Mouse (Mus musculus): Measurements from ENCODE around the gene Ddx27.

The Ddx27 gene

DNA sequence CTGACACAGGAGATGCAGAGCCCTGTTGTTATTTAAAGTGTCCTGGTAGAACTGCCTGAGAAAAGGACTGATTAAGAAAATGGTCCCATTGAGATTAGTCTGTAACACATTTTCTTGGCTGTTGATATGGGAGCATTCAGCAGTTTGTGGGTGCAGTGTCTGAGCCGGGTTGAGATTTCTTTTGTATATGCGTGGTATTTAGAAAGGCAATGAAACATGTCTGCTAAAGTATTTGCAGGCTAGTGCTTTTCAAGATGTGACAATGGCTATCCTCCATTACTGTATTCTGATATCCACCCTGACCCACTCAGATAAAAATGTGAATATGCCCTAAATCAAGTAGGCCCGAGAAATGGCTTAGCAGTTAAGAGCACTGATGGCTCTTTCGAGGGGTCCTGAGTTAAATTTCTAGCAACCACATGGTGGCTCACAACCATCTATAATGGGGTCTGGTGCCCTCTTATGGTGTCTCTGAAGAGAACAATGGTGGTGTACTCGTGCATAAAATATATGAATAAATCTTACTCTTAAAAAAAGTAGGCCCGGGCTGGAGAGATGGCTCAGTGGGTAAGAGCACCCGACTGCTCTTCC is 49.0 kb downstream of the Ddx27 start:
- DNase-seq: no peak

DNA sequence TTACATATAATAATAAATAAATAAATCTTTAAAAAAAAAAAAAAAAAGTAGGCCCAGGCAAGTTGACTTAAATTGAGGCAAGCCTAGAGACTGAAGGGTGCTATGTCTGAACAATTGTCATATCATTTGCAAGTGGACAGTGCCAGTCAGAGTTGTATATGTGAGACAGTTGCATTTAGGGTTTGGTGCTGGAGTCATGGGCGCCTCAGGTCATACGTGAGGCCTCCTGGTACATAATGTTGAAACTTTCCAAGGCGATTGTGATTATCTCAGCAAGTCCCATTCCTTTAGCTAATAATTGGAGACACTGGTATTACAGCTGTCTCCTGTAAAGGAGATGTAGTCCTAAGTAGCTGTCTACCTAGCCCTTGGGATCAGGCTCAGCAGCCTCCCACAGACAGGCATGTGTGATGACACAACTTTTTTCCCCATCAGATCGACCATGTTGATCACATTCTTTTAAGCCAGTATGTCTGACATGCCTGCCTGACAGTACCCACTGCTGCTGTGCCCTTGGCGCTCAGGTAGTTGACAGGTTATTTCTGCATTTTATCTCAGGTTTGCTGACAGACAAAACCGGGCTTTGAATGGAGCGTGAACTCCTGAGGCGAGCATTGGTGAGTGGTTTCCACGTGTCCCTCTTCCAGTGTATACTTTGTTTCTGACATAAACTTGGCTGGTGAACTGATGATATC is 49.8 kb downstream of the Ddx27 start:
- no peak for DNase-seq

DNA sequence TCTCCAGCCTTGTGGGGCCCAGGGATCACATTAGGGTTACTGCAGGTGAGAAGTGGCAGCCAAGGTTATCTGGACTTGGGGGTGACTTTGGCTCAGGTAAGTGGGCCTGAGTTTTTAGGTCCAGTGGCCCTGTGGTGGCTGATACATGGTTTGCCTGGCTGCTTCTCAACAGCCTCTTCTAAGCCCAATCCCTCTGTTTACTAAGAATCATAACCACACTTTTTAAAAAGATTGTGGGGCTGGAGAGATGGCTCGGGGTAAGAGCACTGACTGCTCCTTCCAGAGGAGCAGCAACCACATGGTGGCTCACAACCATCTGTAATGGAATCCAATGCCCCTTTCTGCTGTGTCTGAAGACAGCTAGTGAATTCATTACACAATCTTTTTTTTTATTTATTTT is 51.0 kb downstream of the Ddx27 start:
- DNase-seq: no peak

DNA sequence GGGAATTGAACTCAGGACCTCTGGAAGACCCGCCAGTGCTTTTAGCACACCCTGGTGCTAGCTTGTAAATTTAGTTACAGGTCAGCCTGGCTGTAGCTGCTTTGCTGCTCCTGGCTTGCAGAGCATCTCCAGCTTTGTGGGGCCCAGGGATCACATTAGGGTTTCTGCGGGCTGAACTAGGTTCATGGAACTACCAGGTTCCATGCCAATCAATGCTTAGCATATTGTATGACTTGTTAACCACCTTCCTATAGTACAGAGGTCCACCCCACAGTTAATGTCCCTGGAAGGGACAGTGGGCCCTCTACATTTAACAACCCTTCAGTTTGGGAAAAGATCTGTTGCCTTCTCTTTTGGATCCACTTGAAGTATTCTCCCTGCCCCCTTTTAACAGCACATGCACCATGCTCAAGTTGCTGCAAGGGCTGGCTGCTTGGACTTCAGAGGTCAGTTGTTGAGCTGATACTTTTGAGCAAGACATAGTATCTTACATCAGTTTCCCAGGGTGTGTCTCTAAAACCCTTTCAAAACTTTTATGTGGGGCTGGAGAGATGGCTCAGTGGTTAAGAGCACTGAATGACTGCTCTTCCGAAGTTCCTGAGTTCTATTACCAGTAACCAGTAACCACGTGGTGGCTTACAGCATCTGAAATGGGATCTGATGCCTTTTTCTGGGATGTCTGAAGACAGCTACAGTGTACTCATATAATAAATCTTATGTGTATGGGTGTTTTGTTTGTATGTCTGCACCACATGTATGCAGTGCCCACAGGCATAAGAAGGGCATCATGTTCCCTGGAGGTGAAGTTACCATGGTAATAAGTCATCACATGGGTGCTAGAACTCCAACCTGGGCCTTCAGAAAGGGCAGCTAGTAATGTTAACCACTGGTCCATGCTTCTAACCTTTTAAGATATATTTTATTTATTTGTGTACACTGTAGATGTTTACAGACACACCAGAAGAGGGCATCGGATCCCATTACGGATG is 51.8 kb downstream of the Ddx27 start:
- no peak for DNase-seq

DNA sequence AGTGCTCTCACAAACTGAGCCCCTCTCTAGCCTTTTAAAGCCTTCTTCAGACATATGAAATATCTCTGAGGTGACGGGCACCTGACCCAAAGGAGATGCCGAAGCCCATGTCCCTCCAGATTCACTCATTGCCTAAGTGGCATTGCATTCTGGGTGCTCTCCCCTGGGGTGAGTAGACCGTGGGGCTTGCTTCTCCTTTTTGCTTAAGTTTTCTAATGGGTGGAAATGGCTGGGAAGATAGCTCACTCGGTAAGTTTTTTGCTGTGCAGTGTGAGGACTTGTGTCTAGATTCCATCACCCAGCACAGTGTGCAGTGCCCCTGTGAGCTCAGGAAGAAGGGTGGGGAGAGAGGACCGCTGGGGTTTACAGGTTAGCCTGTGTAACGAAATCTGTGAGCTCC is 52.6 kb downstream of the Ddx27 start:
- DNase-seq: no peak

DNA sequence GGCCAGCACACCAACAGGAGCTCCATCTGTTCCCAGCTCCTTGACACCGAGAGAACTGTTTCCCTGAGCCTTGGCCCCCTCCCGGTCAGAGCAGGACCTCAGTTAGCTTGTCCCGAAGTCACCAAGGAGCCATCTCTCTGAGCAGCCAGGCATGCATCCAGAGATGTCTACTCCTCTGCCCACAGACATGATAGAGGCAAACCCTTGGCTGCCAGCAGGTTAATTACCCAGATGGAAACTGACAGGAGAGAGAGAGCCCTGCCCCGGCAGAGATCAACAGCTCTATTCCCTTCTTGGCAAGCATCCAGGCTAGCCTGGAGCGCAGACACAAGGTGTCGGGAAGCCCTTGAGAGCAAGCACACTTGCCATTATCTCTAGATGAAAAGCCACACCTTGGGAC is 55.3 kb downstream of the Ddx27 start:
- DNase-seq: peak; percentile 76 to 80

DNA sequence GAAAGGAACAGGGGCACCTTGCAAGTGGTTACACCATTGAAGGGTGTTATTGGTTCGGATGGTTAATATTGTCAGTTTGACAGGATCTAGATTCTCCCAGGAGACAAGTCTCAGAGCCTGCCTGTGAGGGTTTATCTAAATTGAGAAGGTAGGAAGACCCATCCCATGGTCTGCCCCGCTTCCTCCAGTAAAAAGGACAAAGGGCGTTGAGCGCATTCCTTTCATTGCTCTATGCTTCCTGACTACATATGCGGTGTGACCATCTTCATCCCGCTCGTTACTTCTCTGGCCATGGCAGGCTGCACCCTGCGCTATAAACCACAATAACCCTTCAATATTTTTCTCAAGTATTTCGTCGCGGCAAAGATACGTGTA is 56.3 kb downstream of the Ddx27 start:
- DNase-seq: no peak

DNA sequence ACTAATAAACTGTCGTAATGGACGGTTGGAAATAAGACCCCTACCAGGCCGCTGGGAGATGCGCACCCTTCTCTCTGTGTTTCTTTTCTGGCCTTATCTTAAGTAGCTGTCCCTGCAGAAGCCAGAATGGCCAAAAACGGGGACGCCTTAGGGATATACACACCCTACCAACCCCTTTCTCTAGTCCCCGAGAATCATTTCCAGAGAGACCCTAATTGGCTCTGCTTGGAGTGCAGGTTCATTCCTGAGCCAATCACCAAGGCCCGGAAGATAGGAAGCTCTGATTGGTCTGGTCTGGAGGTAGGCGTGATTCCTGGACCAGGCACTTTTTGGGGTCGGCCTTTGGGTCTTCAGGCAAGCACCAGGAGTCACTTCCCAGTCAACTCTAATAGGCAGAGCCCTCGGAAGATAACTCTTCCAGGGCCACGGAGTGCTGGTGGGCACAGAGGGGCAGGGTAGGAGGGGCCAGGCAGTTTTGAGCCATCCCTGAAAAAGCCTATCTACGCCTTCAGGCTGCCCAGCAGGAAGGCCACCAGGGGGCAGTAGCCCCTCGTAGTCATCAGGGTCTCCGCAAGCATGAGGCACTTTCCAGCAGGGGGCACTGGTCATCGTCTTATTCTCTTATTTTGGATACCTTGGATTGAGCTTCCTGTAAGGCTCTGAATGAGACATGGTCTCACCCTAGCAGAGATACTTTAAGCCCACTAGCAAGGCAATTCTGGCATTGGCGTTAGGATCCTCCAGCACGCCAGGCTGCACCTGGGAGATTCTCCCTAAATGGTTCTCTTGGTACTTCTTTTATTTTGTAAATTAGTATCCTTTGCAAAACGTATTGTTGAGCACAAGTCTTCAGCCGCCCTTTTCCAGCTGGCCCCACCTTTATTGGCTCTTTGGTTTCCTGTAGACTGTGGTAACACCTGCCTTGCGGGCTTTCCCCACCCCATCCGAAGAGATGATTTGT is 56.9 kb downstream of the Ddx27 start:
- peak; percentile 91 to 94 for DNase-seq

DNA sequence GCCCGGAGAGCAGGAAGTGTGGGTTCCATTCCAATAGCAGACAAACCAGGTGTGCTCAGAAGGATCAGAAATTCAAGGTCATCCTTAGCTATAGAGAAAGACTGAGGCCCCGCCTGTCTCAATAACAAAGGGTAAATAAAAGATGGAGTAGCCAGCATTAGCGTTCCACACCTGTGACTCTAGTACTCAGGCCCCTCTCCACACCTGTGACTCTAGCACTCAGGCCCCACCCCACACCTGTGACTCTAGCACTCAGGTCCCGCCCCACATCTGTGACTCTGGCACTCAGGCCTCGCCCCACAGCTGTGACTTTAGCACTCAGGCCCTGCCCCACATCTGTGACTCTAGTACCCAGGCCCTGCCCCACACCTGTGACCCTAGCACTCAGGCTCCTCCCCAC is 59.6 kb downstream of the Ddx27 start:
- no peak for DNase-seq

DNA sequence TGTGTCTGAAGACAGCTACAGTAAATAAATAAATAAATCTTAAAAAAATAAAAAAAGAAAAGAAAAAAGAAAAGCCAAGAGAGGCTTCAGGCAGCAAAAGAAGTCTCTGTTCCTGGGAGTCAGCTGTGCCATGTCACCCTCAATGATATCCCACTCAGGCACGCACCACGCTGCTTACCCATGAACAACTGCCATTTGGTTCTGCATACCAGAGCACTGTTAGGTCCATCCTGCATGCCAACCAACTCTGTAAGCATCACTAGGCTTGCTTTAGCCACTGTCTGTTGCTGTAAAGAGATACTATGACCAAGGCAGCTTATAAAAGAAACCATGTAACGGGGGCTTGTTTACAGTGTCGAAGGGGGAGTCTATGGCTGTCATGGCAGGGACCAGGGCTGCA is 61.4 kb downstream of the Ddx27 start:
- no peak for DNase-seq

DNA sequence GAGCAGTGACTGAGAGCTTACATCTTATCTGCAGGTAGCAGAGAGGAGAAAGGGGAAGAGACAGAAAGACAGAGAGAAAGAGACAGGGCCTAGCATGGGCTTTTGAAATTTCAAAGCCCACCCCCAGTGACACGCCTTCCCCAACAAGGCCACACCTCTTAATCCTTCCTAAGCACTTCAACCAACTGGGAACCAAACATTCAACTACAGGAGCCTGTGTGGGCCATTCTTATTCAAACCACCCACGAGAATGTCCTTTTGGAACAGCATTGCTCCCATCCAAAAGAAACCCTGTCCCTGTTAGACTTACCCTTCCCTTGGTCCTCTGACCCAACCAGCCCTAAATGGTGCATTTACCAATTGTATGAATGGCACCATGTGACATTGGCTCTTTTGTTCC is 61.8 kb downstream of the Ddx27 start:
- DNase-seq: no peak

DNA sequence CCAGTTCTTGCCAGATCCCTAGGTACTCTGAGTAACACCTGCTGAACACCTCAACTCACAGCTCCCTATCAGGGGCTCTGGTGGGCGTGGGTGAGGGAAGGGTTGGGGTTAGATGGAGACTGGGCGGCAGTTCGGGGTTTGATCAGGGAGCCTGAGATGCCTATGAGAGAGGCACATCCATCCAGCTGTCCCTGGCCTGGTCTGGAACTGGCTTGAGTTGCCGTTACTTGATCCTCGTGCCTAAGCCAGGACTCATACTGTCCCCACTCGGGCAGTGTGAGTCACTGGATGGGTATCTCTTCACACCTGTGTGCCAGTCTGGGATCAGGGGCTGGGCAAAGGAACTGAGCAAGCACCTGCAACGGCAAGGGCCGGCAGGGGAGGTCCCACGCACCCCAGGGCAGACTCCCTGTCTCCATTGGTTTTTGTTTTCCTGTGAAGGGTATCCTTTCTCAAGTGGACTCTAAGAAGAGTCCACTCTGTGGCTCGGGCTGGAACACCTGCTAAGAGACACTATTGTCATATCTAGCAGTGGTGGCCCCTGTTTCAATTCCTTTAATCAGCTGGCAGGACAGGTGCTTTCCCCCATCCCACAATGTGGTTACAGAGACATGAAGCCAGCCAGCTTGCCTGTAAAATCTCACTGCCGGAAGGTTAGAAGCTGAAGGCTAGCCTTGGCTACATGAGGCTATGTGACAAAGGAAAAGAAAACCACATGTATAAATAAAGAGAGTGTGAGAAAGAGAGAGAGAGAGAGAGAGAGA is 62.4 kb downstream of the Ddx27 start:
- DNase-seq: no peak

DNA sequence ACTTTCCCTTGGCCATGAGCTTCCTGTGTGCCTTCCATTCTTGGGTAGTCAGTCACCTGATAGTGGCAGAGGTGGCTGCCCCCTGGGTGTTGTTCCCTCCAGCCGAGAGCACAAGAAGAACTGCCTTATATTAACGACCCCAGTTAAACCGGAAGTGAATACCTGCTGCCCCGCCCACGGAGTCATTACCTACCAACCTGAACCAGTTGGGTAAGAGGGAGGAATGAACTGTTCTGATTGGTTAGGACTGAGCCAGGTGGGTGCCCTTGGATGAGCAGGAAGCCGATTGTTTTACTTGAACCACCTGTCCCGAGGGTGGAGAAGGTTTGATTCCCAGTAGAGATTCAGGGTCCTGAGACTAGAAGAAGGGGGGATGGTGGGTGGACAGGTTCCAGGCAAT is 63.5 kb downstream of the Ddx27 start:
- no peak for DNase-seq

DNA sequence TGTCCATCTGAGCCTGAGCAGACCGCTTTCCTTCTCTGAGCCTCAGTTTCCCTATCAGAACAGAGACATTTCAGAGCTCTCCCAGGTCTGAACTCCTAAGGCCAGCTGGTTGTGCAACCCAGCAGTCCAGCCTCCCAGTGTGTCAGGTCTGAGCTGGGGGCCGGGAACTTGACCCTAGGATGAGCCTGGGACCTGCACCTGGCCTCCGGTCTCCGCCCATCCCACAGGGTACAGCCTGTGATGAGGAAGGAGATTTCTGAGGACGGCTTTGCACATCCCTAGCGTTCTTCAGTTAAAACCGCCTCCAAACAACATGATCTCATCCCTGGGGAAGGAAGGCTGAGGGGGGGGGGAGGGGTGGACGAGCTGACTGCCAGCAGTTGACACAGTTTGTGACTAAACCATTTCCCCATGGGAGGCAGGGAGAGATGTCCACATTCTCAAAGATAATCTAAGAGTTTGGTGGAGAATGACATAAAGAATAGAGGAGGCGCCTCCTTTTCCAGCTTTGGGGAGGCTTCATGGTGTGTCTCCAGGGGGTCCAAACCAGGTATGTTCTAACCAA is 64.0 kb downstream of the Ddx27 start:
- peak in 1 of 2 experiments; percentile 41 for DNase-seq

DNA sequence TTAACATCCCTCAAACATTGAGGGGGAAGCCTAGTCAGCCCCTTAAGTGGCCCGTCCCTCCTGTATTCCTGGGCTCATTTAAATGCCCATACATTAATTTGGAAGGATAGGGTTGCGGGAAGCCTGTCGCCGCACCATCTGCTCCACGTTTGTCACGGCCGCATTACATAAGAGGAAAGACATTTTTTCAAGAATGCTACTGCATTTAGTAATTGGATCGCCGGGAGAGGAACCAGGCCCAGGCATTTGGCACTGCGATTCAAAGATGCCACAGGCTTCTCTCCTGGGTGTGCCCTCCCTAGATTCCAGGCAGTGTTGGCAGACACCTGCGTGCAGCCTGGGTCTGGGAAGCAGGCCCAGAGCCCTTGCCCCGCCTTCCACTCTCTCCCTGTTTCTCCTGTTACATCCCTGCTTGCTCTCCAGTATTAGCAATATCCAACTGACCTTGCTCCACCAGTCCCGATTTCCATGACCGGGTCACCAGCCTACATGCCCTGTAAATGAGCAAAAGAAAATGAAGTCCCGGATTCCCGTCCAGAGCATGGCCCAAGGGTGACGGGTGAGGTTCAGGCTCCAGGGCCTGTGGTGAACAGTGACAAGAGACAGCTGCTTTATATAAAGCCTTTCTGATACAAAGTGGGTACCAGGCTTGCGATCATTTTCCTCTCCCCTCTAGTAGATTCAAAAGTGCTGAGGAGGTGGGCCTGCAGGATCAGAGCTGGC is 64.7 kb downstream of the Ddx27 start:
- DNase-seq: peak; percentile 87 to 95

DNA sequence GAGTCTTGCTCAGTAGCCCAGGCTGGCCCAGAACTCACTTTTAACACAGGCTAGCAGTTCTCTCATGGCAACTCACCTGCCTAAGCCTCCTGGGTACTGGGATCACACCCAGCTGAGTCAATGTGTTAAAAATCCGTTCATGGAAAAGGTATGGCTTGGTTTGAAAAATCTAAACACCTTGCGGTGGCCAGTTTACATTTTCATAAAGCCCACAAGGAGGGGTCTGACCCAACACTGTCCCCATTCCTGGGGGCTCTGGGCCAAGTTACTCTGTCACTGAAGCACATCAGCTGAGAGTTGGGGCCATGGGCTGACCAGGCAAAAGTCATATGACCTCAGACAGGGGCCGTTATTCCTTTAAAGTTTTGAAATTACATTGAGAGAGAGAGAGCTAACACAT is 65.4 kb downstream of the Ddx27 start:
- DNase-seq: no peak

DNA sequence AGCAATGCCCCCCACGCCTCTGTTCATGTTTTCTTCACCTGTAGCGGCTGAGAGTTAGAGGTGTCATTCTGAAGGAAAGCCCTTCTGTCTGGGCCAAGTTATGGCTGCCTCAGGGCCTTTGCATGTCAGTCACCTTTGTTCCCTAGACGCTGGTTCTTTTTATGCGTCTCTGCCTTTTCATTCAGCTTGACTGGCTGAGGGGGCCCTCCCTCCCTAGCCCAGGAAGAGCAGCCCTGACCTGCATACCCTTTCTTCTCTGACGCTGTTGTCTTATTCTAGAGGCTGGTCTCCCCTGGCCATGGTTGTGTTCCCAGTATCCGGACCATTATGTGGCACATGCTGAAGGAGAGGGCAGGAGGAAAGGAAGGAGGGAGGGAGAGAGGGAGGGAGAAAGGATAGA is 66.1 kb downstream of the Ddx27 start:
- DNase-seq: no peak

DNA sequence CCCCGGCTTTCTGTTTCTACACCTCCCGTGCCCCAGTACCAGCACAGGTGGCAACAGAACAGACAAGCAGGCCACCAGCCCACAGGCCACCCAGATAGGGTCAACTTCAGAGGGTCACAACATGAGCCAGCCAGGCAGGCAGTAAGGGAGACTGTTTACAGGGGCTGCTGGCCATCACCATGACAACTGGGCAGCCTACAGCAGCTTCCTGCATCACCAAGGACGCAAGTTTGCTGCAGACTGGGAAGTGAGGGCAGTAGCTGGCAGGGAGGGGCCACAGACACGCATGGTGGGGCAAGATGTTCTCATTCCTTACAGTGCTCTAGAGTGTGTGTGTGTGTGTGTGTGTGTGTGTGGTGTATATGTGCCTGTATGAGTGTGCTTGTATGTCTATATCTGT is 66.6 kb downstream of the Ddx27 start:
- DNase-seq: no peak

Data from cerebellum, adult 18-20 months (tissue).